Mouse (Mus musculus) retina, postnatal 1 day (tissue): ENCODE measurements at regions not wholly inside any gene's neighbourhood (a gene's known extent, or its start where the extent isn't known, plus 50 kb on each side); places are given as distances from the start of the nearest gene placed in this dataset.
"Not testable (repeated sequence)": the region's sequence is repeated elsewhere in the genome, so short reads cannot be mapped to it uniquely, and the experiment has no call there.

Experiments used
- DNase-seq: peaks from one replicate; pipeline ENCODE4 v3.0.0-alpha.2; 2012

- DNase-seq = no peak
Observed at GRCm38 (mm10) chr12:45590191-45590590, 515.7 kb upstream of the Stxbp6 start.

GRCm38 (mm10) chr12:45585763-45586162 lies 511.3 kb upstream of the Stxbp6 start:
- DNase-seq = no peak

- peak; percentile 54 for DNase-seq
Observed at GRCm38 (mm10) chr12:45563325-45564030, 489.0 kb upstream of the Stxbp6 start.

- peak; percentile 13 for DNase-seq
Observed at GRCm38 (mm10) chr12:45562637-45563220, 488.2 kb upstream of the Stxbp6 start.

GRCm38 (mm10) chr12:45561889-45562288 lies 487.4 kb upstream of the Stxbp6 start:
- no peak for DNase-seq

GRCm38 (mm10) chr12:45561362-45561761 lies 486.9 kb upstream of the Stxbp6 start:
- DNase-seq = no peak

- DNase-seq = not testable (repeated sequence)
Observed at GRCm38 (mm10) chr12:45549906-45550305, 475.4 kb upstream of the Stxbp6 start.

GRCm38 (mm10) chr12:45519554-45519953 lies 445.0 kb upstream of the Stxbp6 start:
- DNase-seq = no peak

- no peak for DNase-seq
Observed at GRCm38 (mm10) chr12:45514459-45514858, 439.9 kb upstream of the Stxbp6 start.

GRCm38 (mm10) chr12:45507400-45507982 lies 433.0 kb upstream of the Stxbp6 start:
- DNase-seq = no peak

GRCm38 (mm10) chr12:45499834-45500233 lies 425.3 kb upstream of the Stxbp6 start:
- peak; percentile 50 for DNase-seq

- DNase-seq = no peak
Observed at GRCm38 (mm10) chr12:45498230-45498629, 423.7 kb upstream of the Stxbp6 start.

- DNase-seq = no peak
Observed at GRCm38 (mm10) chr12:45489029-45489428, 414.5 kb upstream of the Stxbp6 start.

GRCm38 (mm10) chr12:45476881-45477280 lies 402.4 kb upstream of the Stxbp6 start:
- no peak for DNase-seq

GRCm38 (mm10) chr12:45468093-45468492 lies 393.6 kb upstream of the Stxbp6 start:
- DNase-seq = no peak

- no peak for DNase-seq
Observed at GRCm38 (mm10) chr12:45467058-45467457, 392.5 kb upstream of the Stxbp6 start.

GRCm38 (mm10) chr12:45466066-45466465 lies 391.6 kb upstream of the Stxbp6 start:
- DNase-seq = peak; percentile 53

- no peak for DNase-seq
Observed at GRCm38 (mm10) chr12:45464952-45465351, 390.4 kb upstream of the Stxbp6 start.

- DNase-seq = not testable (repeated sequence)
Observed at GRCm38 (mm10) chr12:45458746-45459145, 384.2 kb upstream of the Stxbp6 start.

- DNase-seq = peak; percentile 79
Observed at GRCm38 (mm10) chr12:45443512-45444190, 369.1 kb upstream of the Stxbp6 start.

GRCm38 (mm10) chr12:45442474-45442873 lies 368.0 kb upstream of the Stxbp6 start:
- DNase-seq = no peak

GRCm38 (mm10) chr12:45439745-45440144 lies 365.2 kb upstream of the Stxbp6 start:
- no peak for DNase-seq

GRCm38 (mm10) chr12:45437271-45437670 lies 362.8 kb upstream of the Stxbp6 start:
- DNase-seq = peak; percentile 17

GRCm38 (mm10) chr12:45399436-45399835 lies 324.9 kb upstream of the Stxbp6 start:
- DNase-seq = no peak
